Mouse (Mus musculus): ENCODE results near the gene Cct3.
"Not testable (repeated sequence)": the region's sequence is repeated elsewhere in the genome, so short reads cannot be mapped to it uniquely, and the experiment has no call there.

Cct3 gene

GRCm38 (mm10) chr3:88363700-88364099 lies 66.8 kb downstream of the Cct3 start:
- DNase-seq = no peak

GRCm38 (mm10) chr3:88364337-88364736 lies 67.4 kb downstream of the Cct3 start, which contains the start of gene Paqr6:
Paqr6 (plus strand) TSS chr3:88364584.
- DNase-seq = peak; percentile 48

- DNase-seq = peak; percentile 45
These were observed 68.9 kb downstream of the Cct3 start for GRCm38 (mm10) chr3:88365705-88366361.

- DNase-seq = peak; percentile 83
These were observed 70.0 kb downstream of the Cct3 start for GRCm38 (mm10) chr3:88366830-88367428.

GRCm38 (mm10) chr3:88367517-88367916 lies 70.6 kb downstream of the Cct3 start:
- not testable (repeated sequence) for DNase-seq

- not testable (repeated sequence) for DNase-seq
These were observed 71.6 kb downstream of the Cct3 start for GRCm38 (mm10) chr3:88368511-88368910.

Measured in thymus, postnatal 4 days (tissue).